Mouse (Mus musculus): Measurements from ENCODE around the gene Cacng2.

Cacng2 gene

DNA sequence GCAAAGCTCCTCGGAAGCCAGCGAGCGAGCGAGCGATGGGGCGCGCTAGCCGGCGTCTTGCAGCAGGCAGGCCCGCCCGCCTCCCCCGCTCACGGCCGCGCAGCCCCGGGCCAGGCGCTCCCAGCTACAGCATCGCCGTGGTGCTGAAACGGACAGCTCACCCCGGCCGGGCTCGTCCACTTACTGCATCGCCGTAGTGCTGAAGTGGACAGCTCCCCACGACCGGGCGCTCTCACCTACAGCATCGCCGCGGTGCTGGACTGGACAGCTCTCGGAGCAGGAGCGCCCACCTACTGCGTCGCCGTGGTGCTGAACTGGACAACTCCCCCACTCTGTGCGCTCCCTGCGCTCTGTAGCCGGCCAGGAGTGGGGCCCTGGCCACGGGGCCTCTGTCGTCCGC lies at the start of gene Cacng2:
Gene Cacng2 (minus strand): TSS at position 325 of the 400 bp plus-strand sequence.
- peak; percentile 90 to 91 for DNase-seq

DNA sequence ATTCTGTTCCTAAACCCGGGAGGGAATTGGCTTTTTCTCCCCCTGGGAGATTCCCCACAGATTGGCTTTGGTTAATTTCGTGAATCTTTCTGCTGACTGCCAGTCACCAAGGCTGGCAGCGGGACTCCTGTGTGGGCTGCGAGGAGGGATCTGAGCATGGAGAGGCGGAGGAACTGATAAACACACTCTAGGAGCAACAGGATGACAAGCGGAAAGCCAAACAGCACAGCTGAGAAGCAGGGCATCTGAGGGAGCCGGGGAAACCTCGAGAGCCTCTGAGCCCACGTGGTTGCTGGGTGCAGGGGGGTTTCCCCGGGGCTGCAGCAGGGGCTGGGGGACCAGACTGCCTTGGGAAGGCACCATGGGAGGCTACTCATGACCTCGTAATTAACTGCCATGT lies 49.7 kb upstream of the Cacng2 start:
- no peak for DNase-seq

- peak; percentile 76 to 83 for DNase-seq
Observed at GRCm38 (mm10) chr15:78165292-78165691, 45.5 kb upstream of the Cacng2 start.

DNA sequence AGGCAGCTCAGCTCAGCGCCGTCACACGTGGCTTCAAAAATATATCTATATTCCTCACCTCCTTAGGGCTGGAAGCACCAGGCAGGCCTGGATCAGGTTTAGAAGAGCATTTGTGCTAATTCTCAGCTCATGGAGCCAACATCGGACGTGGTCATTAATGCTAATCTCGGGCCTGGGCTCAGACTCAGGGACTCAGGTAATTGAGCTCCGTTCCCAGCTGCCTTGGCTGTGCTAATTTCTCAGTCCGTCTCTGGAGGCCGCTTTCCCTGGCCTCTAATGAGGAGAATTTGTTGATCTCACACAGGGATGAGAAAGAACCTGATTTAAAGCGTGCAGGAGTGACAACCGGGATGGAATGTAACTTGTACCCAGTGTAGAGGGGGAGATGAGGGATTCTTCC lies 44.6 kb upstream of the Cacng2 start:
- DNase-seq, result no peak

- peak in 1 of 2 experiments; percentile 39 for DNase-seq
Observed at GRCm38 (mm10) chr15:78161946-78162345, 42.1 kb upstream of the Cacng2 start.

DNA sequence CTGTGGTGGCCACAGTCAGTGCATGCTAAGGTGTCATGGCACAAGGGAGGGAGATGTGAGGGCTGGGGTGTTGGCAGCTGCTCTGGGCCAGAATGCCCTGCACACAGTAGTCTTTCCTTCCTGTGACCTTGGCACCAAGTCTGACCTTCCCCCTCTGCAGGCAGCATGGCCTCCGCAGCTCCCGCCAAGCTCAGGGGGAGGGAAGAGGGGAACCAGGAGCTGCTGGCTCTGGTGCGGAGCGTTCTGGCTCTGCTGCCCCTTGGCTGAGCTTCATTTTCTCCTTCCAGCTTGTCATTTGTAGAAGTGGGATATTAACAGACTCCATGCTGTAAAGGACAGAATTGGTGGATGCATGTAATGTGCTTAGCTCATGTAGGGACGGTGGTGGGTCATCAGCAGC lies 38.5 kb upstream of the Cacng2 start:
- DNase-seq, result no peak

DNA sequence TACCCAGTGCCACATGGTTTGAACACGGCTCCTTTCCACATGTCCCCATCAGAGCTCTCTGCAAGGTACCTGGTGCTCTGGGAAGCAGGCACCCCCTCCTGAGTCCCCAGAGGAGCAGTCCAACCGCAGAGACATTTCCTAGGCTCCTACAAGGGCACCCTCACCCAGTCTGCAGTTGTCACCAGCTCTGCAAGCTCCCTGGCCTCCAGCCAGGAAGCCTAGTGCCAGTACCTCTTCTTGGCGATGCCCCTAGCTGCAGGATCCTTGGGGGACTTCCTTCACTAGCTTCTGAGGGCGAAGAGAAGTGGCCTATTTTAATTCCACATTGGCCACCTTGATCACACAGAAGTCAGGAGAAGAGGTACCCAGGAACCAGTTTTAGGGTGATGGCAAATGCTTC lies 38.0 kb upstream of the Cacng2 start:
- DNase-seq, result no peak

DNA sequence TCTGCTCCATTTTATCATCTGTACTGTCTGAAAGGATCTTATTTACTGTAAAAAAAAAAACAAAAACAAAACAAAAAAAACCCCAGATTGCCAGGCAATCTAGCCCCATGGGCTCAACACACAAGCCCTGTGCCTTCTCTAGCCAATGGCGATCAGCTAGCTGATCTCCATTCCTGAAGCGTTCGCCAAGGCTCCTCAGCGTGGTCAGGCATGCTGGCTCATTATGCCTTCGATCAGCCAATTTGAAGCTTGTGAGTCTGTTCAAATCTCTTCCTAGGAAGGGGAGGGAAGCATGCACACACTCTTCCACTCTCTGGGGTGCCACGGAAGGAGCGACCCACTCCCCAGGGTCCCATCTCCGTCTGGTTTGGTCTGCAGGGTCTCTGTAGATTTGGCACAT lies 37.5 kb upstream of the Cacng2 start:
- DNase-seq, result no peak

- no peak for DNase-seq
Observed at GRCm38 (mm10) chr15:78155421-78155820, 35.6 kb upstream of the Cacng2 start.

DNA sequence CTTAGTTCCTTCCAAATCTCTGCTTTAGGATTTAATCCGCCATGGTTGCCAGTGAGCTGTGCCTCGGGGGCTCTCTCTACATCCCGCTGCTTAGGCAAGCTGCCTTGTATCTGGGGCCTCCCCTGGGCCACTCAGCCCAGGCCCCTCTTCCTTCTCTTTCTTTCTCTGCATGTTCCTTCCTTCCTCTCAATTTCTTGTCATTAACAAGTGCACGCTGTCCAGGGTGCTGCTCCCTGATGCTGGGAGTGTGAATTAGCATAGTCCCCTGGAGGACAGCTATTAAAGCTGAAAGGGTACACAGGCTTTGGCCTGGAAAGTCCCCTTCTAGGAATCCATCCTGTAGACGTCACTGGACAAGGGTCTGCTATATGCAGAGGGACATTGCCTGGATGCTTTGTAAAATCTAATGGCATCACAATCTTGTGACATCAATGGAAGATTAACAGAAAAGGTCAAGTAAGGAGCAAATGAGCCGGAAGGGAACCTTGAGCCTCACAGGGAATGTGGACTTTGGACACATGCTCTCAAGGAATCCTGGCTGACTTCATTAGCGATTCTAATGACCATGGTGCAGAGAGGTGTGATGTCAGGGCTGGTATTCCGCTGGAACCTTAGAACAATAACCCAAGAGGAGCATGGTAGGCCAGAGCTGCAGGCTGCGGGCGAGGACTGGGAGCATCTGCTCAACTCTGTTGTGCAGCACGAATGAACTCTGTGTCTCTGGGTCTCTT lies 33.4 kb upstream of the Cacng2 start:
- no peak for DNase-seq

- DNase-seq, result no peak
Observed at GRCm38 (mm10) chr15:78148565-78148964, 28.7 kb upstream of the Cacng2 start.

- no peak for DNase-seq
Observed at GRCm38 (mm10) chr15:78140226-78140625, 20.4 kb upstream of the Cacng2 start.

DNA sequence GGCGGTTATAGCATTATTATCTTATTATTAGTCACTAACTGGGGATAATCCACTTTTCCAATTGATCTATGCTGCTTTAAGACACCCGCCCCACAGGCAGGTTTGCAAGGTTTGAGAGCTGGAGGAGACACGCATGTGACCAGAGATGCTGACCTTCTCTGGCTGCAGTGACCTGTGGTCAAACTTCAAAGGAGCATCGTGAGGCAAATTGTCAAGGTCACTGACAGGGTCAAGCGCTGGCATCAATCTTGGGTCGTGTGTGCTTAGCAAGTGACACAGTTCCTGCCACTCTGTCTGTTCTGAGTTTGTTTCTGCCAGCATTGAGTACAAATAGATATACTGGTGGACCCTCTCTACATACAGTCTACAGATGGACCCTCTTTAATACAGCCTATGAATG lies 14.8 kb upstream of the Cacng2 start:
- DNase-seq, result no peak

GRCm38 (mm10) chr15:78133389-78133788 lies 13.6 kb upstream of the Cacng2 start:
- DNase-seq, result no peak

- no peak for DNase-seq
Observed at GRCm38 (mm10) chr15:78119248-78119647, 580 bp downstream of the Cacng2 start.

DNA sequence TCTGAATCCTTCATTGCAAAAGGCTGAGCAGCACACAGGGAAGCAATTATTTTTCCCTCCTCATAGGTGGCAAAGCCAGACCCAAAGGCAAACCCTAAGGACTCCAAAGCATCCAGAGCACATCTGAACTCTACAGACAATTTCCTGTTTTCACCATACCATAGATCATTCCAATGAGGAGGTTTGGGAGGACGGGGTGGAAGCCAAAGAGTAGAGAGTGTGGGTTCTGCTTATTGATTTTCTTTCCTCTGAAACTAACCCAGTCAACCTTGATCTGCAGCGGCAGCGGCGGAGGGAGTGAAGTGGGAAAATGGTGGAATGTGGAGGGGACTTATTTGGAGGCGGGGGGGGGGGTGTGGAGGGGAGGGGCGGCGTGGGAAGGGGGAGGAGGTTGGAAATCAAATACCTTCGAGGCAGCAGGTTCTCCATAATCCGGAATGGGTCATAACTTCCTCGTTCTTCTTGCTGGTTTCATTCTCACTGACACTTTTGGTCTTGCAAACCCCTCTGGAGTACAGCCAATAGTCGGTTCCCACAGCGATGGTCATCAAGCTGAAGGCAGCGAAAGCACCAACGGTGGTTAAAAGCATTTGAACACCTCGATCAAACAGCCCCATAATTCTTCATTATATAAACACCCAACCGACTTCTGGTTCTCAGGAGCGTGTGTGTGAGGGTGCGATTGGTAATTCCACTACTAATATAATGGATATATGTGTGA lies 1.4 kb downstream of the Cacng2 start:
- DNase-seq, result no peak

- no peak for DNase-seq
Observed at GRCm38 (mm10) chr15:78117731-78118130, 2.1 kb downstream of the Cacng2 start.

- DNase-seq, result no peak
Observed at GRCm38 (mm10) chr15:78116936-78117335, 2.9 kb downstream of the Cacng2 start.

DNA sequence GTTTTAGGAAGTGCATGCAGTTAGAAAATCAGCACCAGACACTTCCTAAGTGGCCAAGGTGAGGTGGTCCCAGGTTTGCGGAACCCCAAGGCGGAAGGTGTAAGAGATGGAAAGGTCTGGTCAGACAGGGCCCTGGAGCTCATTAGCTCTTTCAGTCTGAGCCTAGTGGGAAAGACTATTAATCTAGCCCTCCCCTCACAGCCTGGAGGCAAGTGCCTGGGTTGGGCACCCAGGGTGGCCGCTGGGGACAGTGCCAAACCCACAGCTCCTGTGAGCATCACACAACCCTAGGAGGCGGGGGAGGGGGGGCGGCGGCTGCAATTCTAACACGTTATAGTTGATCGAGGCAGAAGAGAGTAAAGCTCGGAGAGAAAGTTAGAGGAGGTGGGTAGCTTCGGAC lies 3.6 kb downstream of the Cacng2 start:
- no peak for DNase-seq

GRCm38 (mm10) chr15:78099516-78099915 lies 20.3 kb downstream of the Cacng2 start:
- DNase-seq, result peak in 1 of 2 experiments; percentile 3

DNA sequence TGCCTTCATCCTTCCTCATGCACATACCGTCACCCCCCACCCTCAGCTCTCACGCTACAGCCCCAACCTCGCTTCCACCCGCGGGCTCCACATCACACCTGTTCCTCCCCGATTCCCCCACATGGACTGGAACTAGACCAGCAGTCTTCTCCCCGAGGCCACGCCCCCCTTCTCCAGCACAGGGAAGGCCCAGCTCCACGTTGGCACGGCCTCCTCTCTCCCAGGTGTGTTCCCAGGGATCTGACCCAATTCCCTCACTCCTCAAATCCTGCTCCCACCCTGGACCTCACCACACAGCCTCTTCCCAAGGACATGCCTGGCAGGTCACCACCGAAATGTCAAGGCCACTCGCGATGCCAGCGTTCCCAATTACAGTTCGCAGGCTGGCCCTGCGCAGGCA lies 23.8 kb downstream of the Cacng2 start:
- no peak for DNase-seq

GRCm38 (mm10) chr15:78093597-78093996 lies 26.2 kb downstream of the Cacng2 start:
- DNase-seq, result no peak

GRCm38 (mm10) chr15:78082841-78083572 lies 36.8 kb downstream of the Cacng2 start:
- DNase-seq, result no peak

DNA sequence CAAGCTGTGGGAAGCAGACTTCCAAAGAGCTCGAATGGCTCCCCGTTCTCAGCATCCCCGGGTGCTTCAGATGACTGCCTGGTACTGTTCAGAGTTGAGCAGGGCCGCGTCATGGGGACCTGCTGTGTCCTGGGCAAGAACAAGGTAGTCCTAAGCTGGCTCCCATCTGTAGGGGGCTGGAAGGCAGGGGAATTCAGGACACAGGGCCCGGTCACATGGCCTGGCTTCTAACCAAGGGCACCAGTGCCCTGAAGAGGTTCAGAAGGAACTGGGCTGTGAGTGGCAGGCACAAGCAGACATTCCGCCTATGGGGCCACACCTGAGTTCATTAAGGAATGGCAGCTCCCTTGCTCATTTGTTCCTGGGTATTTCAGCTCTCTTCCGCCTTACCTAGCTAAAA lies 37.7 kb downstream of the Cacng2 start:
- no peak for DNase-seq

Measured in B cell, adult 2 months (primary cell).